Mouse (Mus musculus) liver, embryonic 12.5 days (tissue): ENCODE results near the gene Pafah1b3. TPM values are rescaled to one million over a fixed set of nuclear protein-coding genes. Genes with fewer than 3 reads are reported as not detected.

Source experiments
- ATAC-seq: fragments of 200-750 bp; cut with Nextera tagmentation; 2 replicates; pipeline ENCODE4 v1.8.0; 2017; ENCODE audit warnings: moderate number of reproducible peaks, mild to moderate bottlenecking, moderate library complexity
- H3K27ac ChIP-seq: fragments of 300-500 bp; sonication (generic); 2 replicates; pipeline ENCODE4 v1.5.1; 2016; ENCODE audit warnings: mild to moderate bottlenecking
- H3K27me3 ChIP-seq: fragments of 300-500 bp; sonication (generic); replicated peaks from 2 replicates; pipeline ENCODE4 v1.6.1; 2016; ENCODE audit warnings: mild to moderate bottlenecking, moderate library complexity
- H3K36me3 ChIP-seq: fragments of 300-500 bp; sonication (generic); 2 replicates; pipeline ENCODE4 v1.6.1; 2016; ENCODE audit warnings: mild to moderate bottlenecking, moderate library complexity
- H3K4me1 ChIP-seq: fragments of 300-500 bp; sonication (generic); 2 replicates; pipeline ENCODE4 v1.6.1; 2016
- H3K4me2 ChIP-seq: fragments of 300-500 bp; sonication (generic); 2 replicates; pipeline ENCODE4 v1.6.1; 2016; ENCODE audit warnings: mild to moderate bottlenecking, moderate library complexity
- H3K4me3 ChIP-seq: fragments of 300-500 bp; sonication (generic); 2 replicates; pipeline ENCODE4 v1.5.1; 2016; ENCODE audit warnings: mild to moderate bottlenecking, moderate library complexity
- H3K9ac ChIP-seq: fragments of 300-500 bp; sonication (generic); 2 replicates; pipeline ENCODE4 v1.6.1; 2016; ENCODE audit warnings: mild to moderate bottlenecking, moderate library complexity
- H3K9me3 ChIP-seq: fragments of 300-500 bp; sonication (generic); replicated peaks from 2 replicates; pipeline ENCODE4 v1.6.1; 2016; ENCODE audit warnings: mild to moderate bottlenecking, moderate library complexity
- WGBS: fragments of 180-500 bp; shearing (Covaris S2); methylation state at CpG from one replicate; pipeline ENCODE4 v1.1.7; 2016; ENCODE audit not compliant: insufficient replicate concordance; 5-methylcytosine and 5-hydroxymethylcytosine counted together
- polyA plus RNA-seq: library from polyadenylated mRNA; unstranded; fragments of >200 nt; fragmentation: Nextera tagmentation; extraction: Ambion mirVana; gene quantifications from 2 replicates; pipeline ENCODE4 v1.2.1, GENCODE M21; 2016

Gene Pafah1b3
- polyA plus RNA-seq, 1 experiment from 2014 or later = 44.1 TPM

GRCm38 (mm10) chr7:25251822-25252221, 46.0 kb downstream of the Pafah1b3 start:
- 0 out of 2 replicates have a peak overlapping the region, but pooled peaks have one; percentile 65 for H3K27ac ChIP-seq
- no peak for ATAC-seq
- H3K4me1 ChIP-seq = peaks cover 46% of the 10 kb centered on the region
- H3K36me3 ChIP-seq = no peaks in the 10 kb centered on the region
- WGBS = 38% methylated on average over 8 of the region's 8 CpGs
- H3K4me2 ChIP-seq = peak overlapping the region; percentile 100
- 0 out of 2 replicates have a peak, but pooled peaks cover 8% of the 10 kb centered on the region for H3K27me3 ChIP-seq
- peak overlapping the region; percentile 91; the same call in 1 of the 2 replicates for H3K9ac ChIP-seq
- H3K9me3 ChIP-seq = no peaks in the 10 kb centered on the region
- no peak overlapping the region; the same call in 1 of the 2 replicates for H3K4me3 ChIP-seq

GRCm38 (mm10) chr7:25251071-25251791, 46.6 kb downstream of the Pafah1b3 start:
- peak overlapping the region; percentile 75 for H3K4me3 ChIP-seq
- H3K9me3 ChIP-seq = no peaks in the 10 kb centered on the region
- H3K4me2 ChIP-seq = peak overlapping the region; percentile 100
- H3K27me3 ChIP-seq = 0 out of 2 replicates have a peak, but pooled peaks cover 8% of the 10 kb centered on the region
- peaks cover 52% of the 10 kb centered on the region for H3K4me1 ChIP-seq
- WGBS = 9% methylated on average over 22 of the region's 22 CpGs
- peak; percentile 13; the same call in 1 of the 2 replicates for ATAC-seq
- H3K36me3 ChIP-seq = peaks cover 5% of the 10 kb centered on the region; the same call in 1 of the 2 replicates
- peak overlapping the region; percentile 65 for H3K27ac ChIP-seq
- peak overlapping the region; percentile 91 for H3K9ac ChIP-seq

- Histone ChIP-seq H3K4me1 (peaks cover 60% of the 10 kb centered on the region), H3K27ac (peak within 1 kb of the TSS; percentile 88), H3K9ac (peak within 1 kb of the TSS; percentile 91), H3K4me3 (peak within 1 kb of the TSS; percentile 75), H3K9me3 (no peaks in the 10 kb centered on the region), H3K36me3 (peaks cover 13% of the 10 kb centered on the region), H3K27me3 (0 out of 2 replicates have a peak, but pooled peaks cover 8% of the 10 kb centered on the region), H3K4me2 (peak within 1 kb of the TSS; percentile 100)
- peak; percentile 82 for ATAC-seq
- WGBS = 1% methylated on average over 67 of the region's 81 CpGs
These were observed 47.4 kb downstream of the Pafah1b3 start, which contains the start of gene Erf for GRCm38 (mm10) chr7:25250141-25250972. Gene Erf, minus strand, starts transcription at chr7:25250761.

GRCm38 (mm10) chr7:25249314-25250140, 48.3 kb downstream of the Pafah1b3 start:
- Histone ChIP-seq H3K36me3 (peaks cover 22% of the 10 kb centered on the region), H3K9ac (peak overlapping the region; percentile 91), H3K27me3 (0 out of 2 replicates have a peak, but pooled peaks cover 5% of the 10 kb centered on the region), H3K4me2 (peak overlapping the region; percentile 100), H3K4me3 (peak overlapping the region; percentile 75), H3K9me3 (no peaks in the 10 kb centered on the region), H3K27ac (peak overlapping the region; percentile 88), H3K4me1 (peaks cover 65% of the 10 kb centered on the region)
- ATAC-seq = peak; percentile 46
- WGBS = under 1% methylated on average over 49 of the region's 73 CpGs

GRCm38 (mm10) chr7:25248846-25249313, 48.9 kb downstream of the Pafah1b3 start:
- peaks cover 65% of the 10 kb centered on the region for H3K4me1 ChIP-seq
- no peaks in the 10 kb centered on the region for H3K27me3 ChIP-seq
- peak overlapping the region; percentile 75 for H3K4me3 ChIP-seq
- H3K9ac ChIP-seq = peak overlapping the region; percentile 91
- H3K36me3 ChIP-seq = peaks cover 28% of the 10 kb centered on the region
- peak; percentile 10 for ATAC-seq
- WGBS = 2% methylated on average over 25 of the region's 25 CpGs
- H3K4me2 ChIP-seq = peak overlapping the region; percentile 100
- H3K9me3 ChIP-seq = no peaks in the 10 kb centered on the region
- H3K27ac ChIP-seq = peak overlapping the region; percentile 88

- H3K4me1 ChIP-seq = peaks cover 65% of the 10 kb centered on the region
- H3K9ac ChIP-seq = peak overlapping the region; percentile 91
- 8% methylated on average over 18 of the region's 18 CpGs for WGBS
- peak overlapping the region; percentile 100 for H3K4me2 ChIP-seq
- H3K27ac ChIP-seq = peak overlapping the region; percentile 88
- no peak for ATAC-seq
- peak overlapping the region; percentile 75 for H3K4me3 ChIP-seq
- peaks cover 36% of the 10 kb centered on the region for H3K36me3 ChIP-seq
- H3K9me3 ChIP-seq = no peaks in the 10 kb centered on the region
- H3K27me3 ChIP-seq = no peaks in the 10 kb centered on the region
These were observed 49.7 kb downstream of the Pafah1b3 start for GRCm38 (mm10) chr7:25248018-25248647.

- Histone ChIP-seq H3K27me3 (no peaks in the 10 kb centered on the region), H3K36me3 (peaks cover 42% of the 10 kb centered on the region), H3K4me2 (peak overlapping the region; percentile 100), H3K9me3 (no peaks in the 10 kb centered on the region), H3K9ac (no peak overlapping the region), H3K4me3 (peak overlapping the region; percentile 75), H3K27ac (peak overlapping the region; percentile 46; the same call in 1 of the 2 replicates), H3K4me1 (peaks cover 65% of the 10 kb centered on the region)
- ATAC-seq = no peak
- 35% methylated on average over 3 of the region's 3 CpGs for WGBS
These were observed 50.3 kb downstream of the Pafah1b3 start for GRCm38 (mm10) chr7:25247498-25247897.

- Histone ChIP-seq H3K4me3 (0 out of 2 replicates have a peak overlapping the region, but pooled peaks have one; percentile 75), H3K27me3 (no peaks in the 10 kb centered on the region), H3K27ac (peak overlapping the region; percentile 49; the same call in 1 of the 2 replicates), H3K36me3 (peaks cover 45% of the 10 kb centered on the region), H3K9ac (no peak overlapping the region), H3K9me3 (no peaks in the 10 kb centered on the region), H3K4me1 (peaks cover 60% of the 10 kb centered on the region), H3K4me2 (peak overlapping the region; percentile 100)
- ATAC-seq = no peak
- 58% methylated on average over 4 of the region's 4 CpGs for WGBS
These were observed 51.0 kb downstream of the Pafah1b3 start for GRCm38 (mm10) chr7:25246759-25247137.

- Histone ChIP-seq H3K4me3 (no peak overlapping the region), H3K9ac (no peak overlapping the region), H3K4me1 (peaks cover 59% of the 10 kb centered on the region), H3K27ac (peak overlapping the region; percentile 49; the same call in 1 of the 2 replicates), H3K4me2 (peak overlapping the region; percentile 100), H3K9me3 (no peaks in the 10 kb centered on the region), H3K27me3 (no peaks in the 10 kb centered on the region), H3K36me3 (peaks cover 45% of the 10 kb centered on the region)
- ATAC-seq = no peak
- 61% methylated on average over 20 of the region's 20 CpGs for WGBS
These were observed 51.6 kb downstream of the Pafah1b3 start for GRCm38 (mm10) chr7:25246079-25246758.
